ENCODE assay signal across 8 mouse cellular contexts in genomic region chr6:125192016-125192714, GRCm38 (mm10). TPM values are rescaled to one million over a fixed set of nuclear protein-coding genes. Genes with fewer than 3 reads are reported as not detected.
DNase-seq lines count a peak whose midpoint lies in the region; ATAC-seq and TF ChIP-seq lines count a peak whose summit lies in the region.

No protein-coding gene starts in this region.

- peak overlapping the region; percentile 95 for H3K4me2 ChIP-seq in forebrain, embryonic 16.5 days (ENCODE audit: low read length)
- H3K4me2 ChIP-seq in lung, embryonic 14.5 days: peak overlapping the region; percentile 78

- H3K9ac ChIP-seq in ES-E14 (ENCODE audit: insufficient read depth, low read depth, low read length, poor library complexity, severe bottlenecking): peak overlapping the region; percentile 100
- H3K9ac ChIP-seq in forebrain, embryonic 16.5 days (replicated peaks; ENCODE audit: low read depth, low read length): peak overlapping the region; percentile 83
- peak overlapping the region; percentile 84 for H3K9ac ChIP-seq in lung, embryonic 14.5 days

- peaks cover 4 to 5% of the 10 kb centered on the region in 2 experiments; a peak in 2 of 4 replicates for H3K4me1 ChIP-seq in ES-E14 (ENCODE audit: control insufficient read depth in 2 of 2, insufficient read depth in 2 of 2, low read length in 2 of 2, poor library complexity in 1 of 2)
- peaks cover 17% of the 10 kb centered on the region for H3K4me1 ChIP-seq in forebrain, embryonic 16.5 days (replicated peaks; ENCODE audit: control insufficient read depth, insufficient read depth, low read length)
- H3K4me1 ChIP-seq in lung, embryonic 14.5 days (ENCODE audit: insufficient read depth): peaks cover 6% of the 10 kb centered on the region; the same call in 1 of the 2 replicates
- H3K4me1 ChIP-seq in olfactory bulb, adult 2 months (ENCODE audit: control insufficient read depth, insufficient read depth, low read length): peaks cover 5% of the 10 kb centered on the region; the same call in 1 of the 2 replicates
- peaks cover 2% of the 10 kb centered on the region for H3K4me1 ChIP-seq in thymus, adult 2 months (replicated peaks; ENCODE audit: control insufficient read depth, insufficient read depth, low read length)

- ATAC-seq in forebrain, embryonic 16.5 days: peak; percentile 91
- peak; percentile 93 for ATAC-seq in lung, embryonic 14.5 days (ENCODE audit: insufficient read depth)

- TF ChIP-seq POLR2A in olfactory bulb, adult 2 months (IDR thresholded peaks at IDR 0.05; ENCODE audit: insufficient read depth, low read depth, low read length): no peak
- no peak; the same call in 1 of the 2 replicates for TF ChIP-seq POLR2A in thymus, adult 2 months (IDR thresholded peaks at IDR 0.05; ENCODE audit: control insufficient read depth, extremely low read depth, insufficient read depth, low read length, poor library complexity)

- H3K27ac ChIP-seq in ES-E14 (ENCODE audit: insufficient read depth, low read depth, low read length, poor library complexity, severe bottlenecking): peak overlapping the region; percentile 100
- peak overlapping the region; percentile 100 for H3K27ac ChIP-seq in forebrain, embryonic 16.5 days (ENCODE audit: low read length)
- H3K27ac ChIP-seq in layer of hippocampus, adult 2 months: peak overlapping the region; percentile 98
- peak overlapping the region; percentile 100 for H3K27ac ChIP-seq in lung, embryonic 14.5 days (ENCODE audit: low read depth)
- peak overlapping the region; percentile 87 for H3K27ac ChIP-seq in olfactory bulb, adult 2 months (ENCODE audit: insufficient read depth, low read depth, low read length)
- H3K27ac ChIP-seq in thymus, adult 2 months (ENCODE audit: control insufficient read depth, insufficient read depth, low read length): peak overlapping the region; percentile 86

- under 1% methylated on average over 34 of the region's 34 CpGs for WGBS in forebrain, embryonic 16.5 days
- under 1% methylated on average over 34 of the region's 34 CpGs for WGBS in lung, embryonic 14.5 days
- WGBS in olfactory bulb, adult 2 months: under 1% methylated on average over 34 of the region's 34 CpGs
- under 1% methylated on average over 34 of the region's 34 CpGs for WGBS in thymus, adult 2 months

- peak; percentile 92 for DNase-seq in ES-E14 (ENCODE audit: low read depth, low spot score)
- peak; percentile 94 for DNase-seq in cerebellum, adult 11-12 months
- DNase-seq in heart, postnatal 36 days: peak; percentile 88 to 90
- peak; percentile 86 to 92 for DNase-seq in layer of hippocampus, adult 2 months (ENCODE audit: low spot score in 2 of 2)
- DNase-seq in lung, embryonic 14.5 days: peak; percentile 97
- peak; percentile 87 for DNase-seq in thymus, adult 2 months

- H3K27me3 ChIP-seq in forebrain, embryonic 16.5 days (replicated peaks; ENCODE audit: control insufficient read depth, insufficient read depth, low read length): no peaks in the 10 kb centered on the region
- H3K27me3 ChIP-seq in lung, embryonic 14.5 days (ENCODE audit: insufficient read depth, low read length): no peaks in the 10 kb centered on the region
- no peaks in the 10 kb centered on the region for H3K27me3 ChIP-seq in thymus, adult 2 months (ENCODE audit: control insufficient read depth, insufficient read depth, low read length)

- intact Hi-C loops in heart, postnatal 36 days (cut with DNase I): loop anchor here (2.0 kb wide), 1 partner anchor 27 kb away; no protein-coding TSS in a partner anchor

- TF ChIP-seq CTCF in layer of hippocampus, adult 2 months (conservative IDR thresholded peaks at IDR 0.05): no peak
- no peak for TF ChIP-seq CTCF in lung, embryonic 14.5 days (IDR thresholded peaks at IDR 0.05; ENCODE audit: low read depth)
- TF ChIP-seq CTCF in olfactory bulb, adult 2 months (IDR thresholded peaks at IDR 0.05; ENCODE audit: insufficient read depth, low read depth, low read length): no peak
- no peak for TF ChIP-seq CTCF in thymus, adult 2 months (IDR thresholded peaks at IDR 0.05; ENCODE audit: borderline replicate concordance, control insufficient read depth, extremely low read depth, insufficient read depth, low read length, poor library complexity)

- in situ Hi-C loops in ES-E14 (cut with MboI; ENCODE audit: low sequenced_read_pairs in 2 of 2, unreplicated experiment in 2 of 2): no loop called here

- H3K4me3 ChIP-seq in ES-E14 (ENCODE audit: insufficient read depth in 1 of 2, low read depth in 1 of 2, low read length in 2 of 2, poor library complexity in 1 of 2, severe bottlenecking in 1 of 2): peak overlapping the region; percentile 97 to 99
- H3K4me3 ChIP-seq in forebrain, embryonic 16.5 days (replicated peaks; ENCODE audit: low read length): peak overlapping the region; percentile 89
- peak overlapping the region; percentile 98 for H3K4me3 ChIP-seq in layer of hippocampus, adult 2 months
- H3K4me3 ChIP-seq in lung, embryonic 14.5 days (ENCODE audit: low read depth, low read length): peak overlapping the region; percentile 71
- peak overlapping the region; percentile 91 for H3K4me3 ChIP-seq in olfactory bulb, adult 2 months (ENCODE audit: insufficient read depth, low read depth, low read length)
- H3K4me3 ChIP-seq in thymus, adult 2 months (ENCODE audit: control insufficient read depth, insufficient read depth, low read length): peak overlapping the region; percentile 86

- H3K36me3 ChIP-seq in ES-E14 (ENCODE audit: control insufficient read depth, insufficient read depth, low read length, poor library complexity, severe bottlenecking): peaks cover 20% of the 10 kb centered on the region
- peaks cover 9% of the 10 kb centered on the region; the same call in 1 of the 2 replicates for H3K36me3 ChIP-seq in forebrain, embryonic 16.5 days (ENCODE audit: control insufficient read depth, insufficient read depth)
- H3K36me3 ChIP-seq in lung, embryonic 14.5 days (ENCODE audit: insufficient read depth): peaks cover 49% of the 10 kb centered on the region
- H3K36me3 ChIP-seq in thymus, adult 2 months (ENCODE audit: control insufficient read depth, insufficient read depth, low read length): peaks cover 10% of the 10 kb centered on the region

- no peaks in the 10 kb centered on the region for H3K9me3 ChIP-seq in ES-E14 (ENCODE audit: control insufficient read depth, insufficient read depth, low read depth, low read length)
- H3K9me3 ChIP-seq in forebrain, embryonic 16.5 days (ENCODE audit: control insufficient read depth, low read length): no peaks in the 10 kb centered on the region
- no peaks in the 10 kb centered on the region for H3K9me3 ChIP-seq in lung, embryonic 14.5 days (ENCODE audit: low read depth, low read length)

TF ChIP-seq in ES-E14, 5 proteins besides CTCF, POLR2A, EP300 and RAD21:
- TF ChIP-seq MAFK (IDR thresholded peaks at IDR 0.05; ENCODE audit: insufficient read depth, low read depth, low read length) (no peak), HCFC1 (IDR thresholded peaks at IDR 0.05; ENCODE audit: borderline replicate concordance, insufficient read depth, low read length) (no peak)
TF ChIP-seq in ES-E14: peak in this region for 0.

RNA-seq across cellular contexts. Expression of gene Mrpl51, which starts 0.6 kb away (rescaled TPM):
- total RNA-seq in ES-E14 (2012; rRNA removed): 155 and 184 TPM in 2 replicates
- polyA plus RNA-seq in forebrain, embryonic 16.5 days (2015; fragmentation: Nextera tagmentation; extraction: Ambion mirVana): 137 and 140 TPM in 2 replicates
- total RNA-seq in heart, postnatal 36 days (2021): 100 to 1,000 TPM; 308 to 334 TPM
- 10 to 100 TPM; 70.8 to 75.3 TPM for total RNA-seq in layer of hippocampus, adult 2 months (2021)
- polyA plus RNA-seq in lung, embryonic 14.5 days (2014; fragmentation: Nextera tagmentation; extraction: Ambion mirVana): 202 and 205 TPM in 2 replicates
- not detected in 2 replicates for polyA plus RNA-seq in olfactory bulb, adult 2 months (2012; ENCODE audit: insufficient read depth, insufficient read length, low replicate concordance, missing spikeins)
- 68.1 and 70.7 TPM in 2 replicates for polyA plus RNA-seq in thymus, adult 2 months (2012; rRNA removed)

RNA-seq across cellular contexts. Expression of gene Ncapd2, which starts 0.7 kb away (rescaled TPM):
- total RNA-seq in ES-E14 (2012; rRNA removed): 159 and 187 TPM in 2 replicates
- polyA plus RNA-seq in forebrain, embryonic 16.5 days (2015; fragmentation: Nextera tagmentation; extraction: Ambion mirVana): 91.4 and 91.6 TPM in 2 replicates
- 10 to 100 TPM; 20.8 to 25.3 TPM for total RNA-seq in heart, postnatal 36 days (2021)
- 10 to 100 TPM; 24.3 to 28.5 TPM for total RNA-seq in layer of hippocampus, adult 2 months (2021)
- polyA plus RNA-seq in lung, embryonic 14.5 days (2014; fragmentation: Nextera tagmentation; extraction: Ambion mirVana): 151 and 167 TPM in 2 replicates
- polyA plus RNA-seq in olfactory bulb, adult 2 months (2012; ENCODE audit: insufficient read depth, insufficient read length, low replicate concordance, missing spikeins): not detected in 2 replicates
- 430 and 598 TPM in 2 replicates for polyA plus RNA-seq in thymus, adult 2 months (2012; rRNA removed)

RNA-seq across cellular contexts. Expression of gene Vamp1, which starts 23.2 kb away (rescaled TPM):
- total RNA-seq in ES-E14 (2012; rRNA removed): 3.5 and 4.6 TPM in 2 replicates
- 5.5 and 7.3 TPM in 2 replicates for polyA plus RNA-seq in forebrain, embryonic 16.5 days (2015; fragmentation: Nextera tagmentation; extraction: Ambion mirVana)
- total RNA-seq in heart, postnatal 36 days (2021): 1 to 10 TPM; 5.0 to 6.5 TPM
- 10 to 100 TPM; 83.5 to 83.6 TPM for total RNA-seq in layer of hippocampus, adult 2 months (2021)
- 2.4 and 2.6 TPM in 2 replicates for polyA plus RNA-seq in lung, embryonic 14.5 days (2014; fragmentation: Nextera tagmentation; extraction: Ambion mirVana)
- 312 and 918 TPM in 2 replicates for polyA plus RNA-seq in olfactory bulb, adult 2 months (2012; ENCODE audit: insufficient read depth, insufficient read length, low replicate concordance, missing spikeins)
- polyA plus RNA-seq in thymus, adult 2 months (2012; rRNA removed): 372 and 423 TPM in 2 replicates

RNA-seq across cellular contexts. Expression of gene Gapdh, which starts 25.9 kb away (rescaled TPM):
- 2,407 and 2,462 TPM in 2 replicates for total RNA-seq in ES-E14 (2012; rRNA removed)
- 1,297 and 1,346 TPM in 2 replicates for polyA plus RNA-seq in forebrain, embryonic 16.5 days (2015; fragmentation: Nextera tagmentation; extraction: Ambion mirVana)
- total RNA-seq in heart, postnatal 36 days (2021): 1,000 to 10,000 TPM; 4,473 to 4,723 TPM
- total RNA-seq in layer of hippocampus, adult 2 months (2021): 1,000 to 10,000 TPM; 2,438 to 2,531 TPM
- 1,954 TPM in 2 replicates for polyA plus RNA-seq in lung, embryonic 14.5 days (2014; fragmentation: Nextera tagmentation; extraction: Ambion mirVana)
- polyA plus RNA-seq in olfactory bulb, adult 2 months (2012; ENCODE audit: insufficient read depth, insufficient read length, low replicate concordance, missing spikeins): 844 TPM in 1 of 2 replicates, not detected in the other
- 3,688 and 4,326 TPM in 2 replicates for polyA plus RNA-seq in thymus, adult 2 months (2012; rRNA removed)

RNA-seq across cellular contexts. Expression of gene Tapbpl, which starts 39.5 kb away (rescaled TPM):
- 4.2 and 6.4 TPM in 2 replicates for total RNA-seq in ES-E14 (2012; rRNA removed)
- polyA plus RNA-seq in forebrain, embryonic 16.5 days (2015; fragmentation: Nextera tagmentation; extraction: Ambion mirVana): 3.8 and 4.5 TPM in 2 replicates
- 1 to 10 TPM; 4.4 to 5.1 TPM for total RNA-seq in heart, postnatal 36 days (2021)
- total RNA-seq in layer of hippocampus, adult 2 months (2021): 1 to 10 TPM; 3.2 to 4.2 TPM
- 4.3 and 5.4 TPM in 2 replicates for polyA plus RNA-seq in lung, embryonic 14.5 days (2014; fragmentation: Nextera tagmentation; extraction: Ambion mirVana)
- not detected in 2 replicates for polyA plus RNA-seq in olfactory bulb, adult 2 months (2012; ENCODE audit: insufficient read depth, insufficient read length, low replicate concordance, missing spikeins)
- polyA plus RNA-seq in thymus, adult 2 months (2012; rRNA removed): 64.2 and 67.6 TPM in 2 replicates

Comparison
In these comparisons a context has a peak if more than half of its experiments do, and no peak if none do; other contexts are left out.
1. Peak in every context shown above with its lines: DNase-seq, ATAC-seq, H3K4me3 ChIP-seq and H3K27ac ChIP-seq.
2. RNA of gene Mrpl51, which starts 0.6 kb away (polyA plus RNA-seq): 202 to 205 TPM in lung, embryonic 14.5 days, 137 to 140 TPM in forebrain, embryonic 16.5 days and 68.1 to 70.7 TPM in thymus, adult 2 months; not detected in olfactory bulb, adult 2 months; every median in the first group is over 10 times any median in the second.
3. RNA of gene Vamp1, which starts 23.2 kb away (polyA plus RNA-seq): 372 to 423 TPM in thymus, adult 2 months and 312 to 918 TPM in olfactory bulb, adult 2 months; 5.5 to 7.3 TPM in forebrain, embryonic 16.5 days and 2.4 to 2.6 TPM in lung, embryonic 14.5 days; every median in the first group is over 10 times any median in the second.